Mouse (Mus musculus) myocyte (in vitro differentiated cells): ENCODE results near the gene Gm44596.

ENCODE experiments used
- CEBPB ChIP-seq: IDR thresholded peaks from 2 replicates; pipeline ENCODE4 v1.6.1; 2011; ENCODE audit warnings: mild to moderate bottlenecking, moderate library complexity; ENCODE audit not compliant: poor library complexity, insufficient read depth, severe bottlenecking
- E2F4 ChIP-seq: IDR thresholded peaks from one replicate; pipeline ENCODE4 v1.6.1; 2011; ENCODE audit warnings: mild to moderate bottlenecking, control low read depth, moderate library complexity; ENCODE audit not compliant: insufficient read depth
- MAX ChIP-seq: IDR thresholded peaks from one replicate; pipeline ENCODE4 v1.6.1; 2011; ENCODE audit warnings: low read depth, mild to moderate bottlenecking, control low read depth
- POLR2A ChIP-seq: IDR thresholded peaks from one replicate; pipeline ENCODE4 v1.6.1; 2011; ENCODE audit warnings: low read depth, mild to moderate bottlenecking, control low read depth, moderate library complexity; ENCODE audit not compliant: insufficient read length
- POLR2AphosphoS2 ChIP-seq: IDR thresholded peaks from one replicate; pipeline ENCODE4 v1.6.1; 2011; ENCODE audit warnings: low read depth, control low read depth; ENCODE audit not compliant: insufficient read length
- TCF12 ChIP-seq: IDR thresholded peaks from one replicate; pipeline ENCODE4 v1.6.1; 2011; ENCODE audit warnings: mild to moderate bottlenecking, control low read depth; ENCODE audit not compliant: poor library complexity, insufficient read depth, severe bottlenecking
- USF1 ChIP-seq: IDR thresholded peaks from one replicate; pipeline ENCODE4 v1.6.1; 2011; ENCODE audit warnings: low read depth, mild to moderate bottlenecking, control low read depth, moderate library complexity

GRCm38 (mm10) chr6:128341956-128342723 lies 33.2 kb upstream of the Gm44596 start:
- no peak for TF ChIP-seq TCF12
- no peak for TF ChIP-seq E2F4
- no peak for TF ChIP-seq CEBPB
- no peak for TF ChIP-seq POLR2AphosphoS2
- TF ChIP-seq POLR2A: no peak
- TF ChIP-seq USF1: no peak
- TF ChIP-seq MAX: no peak
